ENCODE assay signal across 16 mouse cellular contexts in the genomic region with DNA sequence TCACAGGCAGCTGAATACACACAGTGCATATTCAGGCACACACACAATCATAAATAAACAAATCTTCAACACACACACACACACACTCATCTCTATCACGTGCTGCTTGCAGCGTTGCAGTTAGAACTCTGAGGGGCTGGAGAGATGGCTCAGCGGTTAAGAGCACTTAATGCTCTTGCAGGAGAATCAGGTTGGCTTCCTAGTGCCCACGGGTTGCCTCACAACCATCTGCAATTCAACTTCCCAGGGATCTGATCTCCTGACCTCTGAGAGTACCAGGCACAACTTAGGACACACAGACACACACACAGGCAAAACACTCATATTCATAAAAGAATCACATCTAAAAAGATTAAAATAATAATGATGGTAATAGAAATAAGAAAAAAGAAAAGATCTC. TPM values are rescaled to one million over a fixed set of nuclear protein-coding genes. Genes with fewer than 3 reads are reported as not detected.
"Had no signal": no experiment of that assay in that cellular context is flagged by ENCODE, and none has a peak within 500 bp of the region (broad histone marks: within the 10 kb centered on the region; RNA-seq: fewer than 3 reads in every experiment).

No protein-coding gene starts in this region.

- H3K4me1 ChIP-seq: stomach, embryonic 15.5 days had no signal

- H3K27ac ChIP-seq: neural tube, embryonic 13.5 days; neural tube, embryonic 15.5 days; stomach, embryonic 15.5 days; stomach, postnatal 0 days had no signal

- H3K9me3 ChIP-seq: neural tube, embryonic 13.5 days; neural tube, embryonic 15.5 days; stomach, embryonic 15.5 days had no signal

- H3K27me3 ChIP-seq: neural tube, embryonic 13.5 days; neural tube, embryonic 15.5 days; stomach, embryonic 15.5 days had no signal

- H3K4me3 ChIP-seq: neural tube, embryonic 13.5 days; neural tube, embryonic 15.5 days; stomach, embryonic 15.5 days had no signal

- H3K4me2 ChIP-seq: neural tube, embryonic 13.5 days; neural tube, embryonic 15.5 days; stomach, embryonic 15.5 days had no signal

- H3K9ac ChIP-seq: neural tube, embryonic 13.5 days; neural tube, embryonic 15.5 days; stomach, embryonic 15.5 days had no signal

- DNase-seq: retina, postnatal 1 day; right cerebral cortex, adult 18-20 months; right cerebral cortex, postnatal 14 days; right cerebral cortex, postnatal 25 days; right cerebral cortex, postnatal 4 days; spleen, adult 18-20 months; thymus, adult 18-20 months; thymus, adult 2 months; thymus, postnatal 14 days; thymus, postnatal 25 days; thymus, postnatal 4 days had no signal

RNA-seq across cellular contexts. Expression of a gene that starts 39.3 kb away (rescaled TPM):
- total RNA-seq: neutrophil, adult 5-6 weeks had no signal
